18 mouse cellular contexts compared by ENCODE assay signal in genomic region chr11:24353056-24353455, GRCm38 (mm10).
DNase-seq lines count a peak whose midpoint lies in the region.
"Had no signal": no experiment of that assay in that cellular context is flagged by ENCODE, and none has a peak within 500 bp of the region (broad histone marks: within the 10 kb centered on the region; RNA-seq: fewer than 3 reads in every experiment).

No protein-coding gene starts in this region.

- DNase-seq in layer of hippocampus, adult 18-20 months (ENCODE audit: low spot score in 2 of 2) = peak; percentile 18 to 55
- no peak for DNase-seq in layer of hippocampus, postnatal 25 days (ENCODE audit: extremely low spot score in 1 of 2, low spot score in 1 of 2)
- peak; percentile 18 to 40 for DNase-seq in right cerebral cortex, adult 2 months (ENCODE audit: low spot score in 2 of 2)
- DNase-seq in right cerebral cortex, postnatal 25 days = no peak
- peak; percentile 8 to 33 for DNase-seq in left cerebral cortex, adult 9 months (ENCODE audit: low spot score in 2 of 2)
- DNase-seq in adrenal gland, adult 8-10 months = no peak
- no peak for DNase-seq in spleen, adult 12 weeks (ENCODE audit: low spot score)
- DNase-seq: adrenal gland, postnatal 36 days; B cell, adult 2 months; cerebellum, adult 2 months; cerebellum, postnatal 14 days; gastrocnemius, postnatal 25 days; heart, adult 2 months; heart, postnatal 14 days; kidney, adult 18-20 months; kidney, postnatal 25 days; right cerebral cortex, postnatal 14 days; thymus, postnatal 25 days had no signal

Comparison
In these comparisons a context has a peak if more than half of its experiments do, and no peak if none do; other contexts are left out.
1. DNase-seq: peak in layer of hippocampus, adult 18-20 months (2 of 2), right cerebral cortex, adult 2 months (2 of 2) and left cerebral cortex, adult 9 months (2 of 2); none in layer of hippocampus, postnatal 25 days (0 of 2), right cerebral cortex, postnatal 25 days (single experiment), adrenal gland, adult 8-10 months (single experiment) and spleen, adult 12 weeks (single experiment).